Mouse (Mus musculus): Measurements from ENCODE around the gene C5ar2.

DNA sequence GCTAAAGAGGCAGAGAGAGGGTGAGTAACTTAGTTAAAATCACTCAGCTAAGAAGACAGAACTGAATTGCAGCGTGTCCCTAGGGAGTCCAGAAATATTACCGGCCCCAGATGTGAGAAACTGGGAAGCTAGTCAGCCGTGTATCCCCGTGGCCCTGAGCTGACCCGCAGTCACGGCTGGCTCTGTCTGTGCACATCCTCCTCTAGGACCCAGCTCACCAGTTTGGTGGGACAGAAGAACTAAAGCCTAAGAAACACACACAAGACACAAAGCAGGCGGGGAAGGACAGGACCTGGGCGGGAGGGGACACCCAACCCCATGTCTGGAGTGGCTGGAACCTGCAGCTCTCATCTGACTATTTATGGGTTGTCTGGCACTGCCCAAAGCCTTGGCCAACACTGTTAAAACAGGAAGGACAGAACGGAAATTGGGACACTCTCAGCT is 4.4 kb downstream of the C5ar2 start:
- TF ChIP-seq CTCF (IDR thresholded peaks at IDR 0.05; ENCODE audit: low read depth): no peak
- TF ChIP-seq EP300 (IDR thresholded peaks at IDR 0.05; ENCODE audit: low read depth): no peak
